Mouse (Mus musculus): ENCODE data around the gene Slc38a1. TPM values are rescaled to one million over a fixed set of nuclear protein-coding genes. Genes with fewer than 3 reads are reported as not detected.

Slc38a1 gene
- total and polyA plus RNA-seq, 2 experiments, result 0.74 to 2.0 TPM

DNA sequence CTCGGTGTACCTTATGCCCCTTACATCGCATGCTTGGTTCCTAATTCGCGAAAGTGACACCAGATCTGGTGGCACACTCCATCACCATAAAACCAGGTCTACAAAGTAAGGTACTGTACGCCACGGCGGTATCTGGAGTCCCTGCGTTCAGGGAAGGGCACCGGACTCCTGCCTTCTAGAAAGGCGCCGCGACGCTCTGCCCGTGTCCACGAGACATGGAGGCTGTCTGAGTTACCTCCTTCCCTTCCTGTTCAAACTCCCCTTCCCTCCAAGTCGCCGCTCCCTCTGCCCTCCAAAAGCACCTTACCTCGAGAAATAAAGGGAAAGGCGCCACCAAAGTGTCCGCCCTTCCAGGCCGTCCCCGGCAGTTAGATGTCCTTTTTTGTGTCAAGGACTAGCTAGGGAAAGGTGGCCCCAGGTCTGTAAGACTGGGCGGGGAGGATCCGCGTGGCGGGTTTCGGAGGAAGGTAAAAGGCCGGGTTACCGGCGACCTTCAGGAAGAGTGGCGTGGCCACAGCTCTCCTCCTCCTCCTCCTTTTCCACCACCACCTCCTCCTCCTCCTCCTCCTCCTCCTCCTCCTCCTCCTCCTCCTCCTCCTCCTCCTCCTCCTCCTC, 785 bp downstream of the Slc38a1 start:
- no peak for DNase-seq (ENCODE audit: extremely low read depth, low read depth, low spot score)
- WGBS, result 3% methylated on average over 31 of the region's 31 CpGs
- no peaks in the 10 kb centered on the region for H3K79me2 ChIP-seq (ENCODE audit: control insufficient read depth, insufficient read depth, low read length)
- no peaks in the 10 kb centered on the region for H3K36me3 ChIP-seq (ENCODE audit: control insufficient read depth, insufficient read depth, low read length)
- H3K4me1 ChIP-seq (ENCODE audit: control insufficient read depth, insufficient read depth, low read length), result no peaks in the 10 kb centered on the region
- H3K4me3 ChIP-seq (ENCODE audit: insufficient read depth, low read depth, low read length), result peak overlapping the region; percentile 47
- H3K9ac ChIP-seq (ENCODE audit: low read depth, low read length), result no peak overlapping the region
- no peak overlapping the region for H3K27ac ChIP-seq (replicated peaks; ENCODE audit: insufficient read depth, low read depth, low read length)
- H3K27me3 ChIP-seq (ENCODE audit: control insufficient read depth, insufficient read depth, low read length), result peaks cover 6% of the 10 kb centered on the region
- TF ChIP-seq POLR2A (IDR thresholded peaks at IDR 0.05; ENCODE audit: extremely low read depth, insufficient read depth, low read length), result no peak

DNA sequence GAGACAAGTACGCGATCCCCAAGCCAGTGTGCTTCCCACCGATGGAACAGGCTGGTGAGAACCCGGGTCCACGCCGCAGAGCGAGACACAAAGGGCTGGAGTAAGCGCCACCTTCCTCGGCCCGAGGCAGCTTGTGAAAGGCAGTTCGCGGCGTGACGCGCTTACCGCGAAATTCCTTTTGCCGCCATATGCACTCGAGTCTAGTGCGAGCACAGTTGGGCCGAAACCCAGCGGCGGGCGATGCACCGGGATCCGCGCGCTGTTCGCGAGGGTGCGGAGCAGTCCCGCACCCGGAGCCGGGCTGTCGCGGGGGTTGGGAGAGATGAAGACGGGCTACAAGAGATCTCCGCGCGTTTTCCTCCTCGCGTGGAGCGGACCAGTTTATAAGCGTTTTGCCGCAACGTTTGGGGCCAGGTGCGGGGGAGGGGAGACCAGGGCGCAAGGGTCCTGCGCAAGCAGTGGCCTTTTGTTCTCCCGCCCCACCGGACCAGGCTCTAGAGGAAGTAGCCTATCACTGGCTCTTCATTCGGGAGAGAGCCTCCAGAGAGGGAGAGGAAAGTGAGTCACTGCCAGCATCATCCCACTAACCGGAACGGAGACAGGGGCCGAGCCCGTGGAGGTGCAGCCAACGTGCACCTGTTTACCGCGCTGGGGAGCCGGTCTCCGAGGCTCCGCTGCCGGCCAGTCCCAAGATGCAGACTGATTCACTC, 1.4 kb downstream of the Slc38a1 start:
- no peaks in the 10 kb centered on the region for H3K4me1 ChIP-seq (ENCODE audit: control insufficient read depth, insufficient read depth, low read length)
- H3K9ac ChIP-seq (ENCODE audit: low read depth, low read length), result no peak overlapping the region
- H3K27me3 ChIP-seq (ENCODE audit: control insufficient read depth, insufficient read depth, low read length), result peaks cover 6% of the 10 kb centered on the region
- TF ChIP-seq POLR2A (IDR thresholded peaks at IDR 0.05; ENCODE audit: extremely low read depth, insufficient read depth, low read length) (no peak), CTCF (IDR thresholded peaks at IDR 0.05; ENCODE audit: low read depth, low read length) (no peak)
- DNase-seq (ENCODE audit: extremely low read depth, low read depth, low spot score), result no peak
- no peaks in the 10 kb centered on the region for H3K79me2 ChIP-seq (ENCODE audit: control insufficient read depth, insufficient read depth, low read length)
- H3K36me3 ChIP-seq (ENCODE audit: control insufficient read depth, insufficient read depth, low read length), result no peaks in the 10 kb centered on the region
- H3K27ac ChIP-seq (replicated peaks; ENCODE audit: insufficient read depth, low read depth, low read length), result no peak overlapping the region
- 2% methylated on average over 63 of the region's 63 CpGs for WGBS
- peak overlapping the region; percentile 47 for H3K4me3 ChIP-seq (ENCODE audit: insufficient read depth, low read depth, low read length)

DNA sequence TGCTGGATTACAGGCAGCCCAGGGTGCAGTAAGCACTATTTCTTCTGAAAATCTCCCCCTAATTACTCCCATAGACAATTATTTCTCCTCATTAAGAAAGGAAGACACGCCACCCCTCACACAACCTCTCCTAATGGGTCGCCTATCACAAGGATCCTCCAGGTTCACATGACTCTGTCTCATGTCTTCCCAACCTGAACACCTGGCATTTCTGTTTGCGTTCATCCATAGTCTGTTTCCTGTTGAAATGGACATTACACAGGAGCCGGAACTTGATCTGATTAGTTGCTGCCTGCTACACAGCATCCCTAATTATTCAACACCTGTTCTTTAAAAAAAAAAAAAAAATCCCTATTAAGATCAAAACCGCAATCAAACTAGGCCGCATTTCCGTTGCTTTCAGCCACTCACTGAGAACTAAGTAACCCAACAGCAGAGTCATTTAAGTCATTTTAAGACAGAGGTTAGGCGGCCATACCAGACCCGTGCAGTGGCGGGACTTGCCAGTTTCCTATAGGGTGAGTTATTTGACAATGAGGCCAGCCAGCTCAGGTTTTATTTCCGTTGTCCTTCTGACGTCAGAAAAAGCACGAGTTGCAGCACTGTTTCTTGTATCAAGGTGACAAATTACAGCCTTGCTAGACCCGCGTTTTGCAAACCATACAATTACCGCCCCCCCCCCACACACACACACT, 2.3 kb downstream of the Slc38a1 start:
- WGBS, result 52% methylated on average over 16 of the region's 16 CpGs
- Histone ChIP-seq H3K4me1 (ENCODE audit: control insufficient read depth, insufficient read depth, low read length) (no peaks in the 10 kb centered on the region), H3K79me2 (ENCODE audit: control insufficient read depth, insufficient read depth, low read length) (no peaks in the 10 kb centered on the region), H3K4me3 (ENCODE audit: insufficient read depth, low read depth, low read length) (no peak overlapping the region), H3K27me3 (ENCODE audit: control insufficient read depth, insufficient read depth, low read length) (peaks cover 6% of the 10 kb centered on the region), H3K9ac (ENCODE audit: low read depth, low read length) (no peak overlapping the region), H3K36me3 (ENCODE audit: control insufficient read depth, insufficient read depth, low read length) (no peaks in the 10 kb centered on the region), H3K27ac (replicated peaks; ENCODE audit: insufficient read depth, low read depth, low read length) (no peak overlapping the region)
- TF ChIP-seq POLR2A (IDR thresholded peaks at IDR 0.05; ENCODE audit: extremely low read depth, insufficient read depth, low read length) (no peak), CTCF (IDR thresholded peaks at IDR 0.05; ENCODE audit: low read depth, low read length) (no peak)
- DNase-seq (ENCODE audit: extremely low read depth, low read depth, low spot score), result no peak

GRCm38 (mm10) chr15:96639630-96640029, 3.1 kb downstream of the Slc38a1 start:
- no peak overlapping the region for H3K9ac ChIP-seq (ENCODE audit: low read depth, low read length)
- H3K79me2 ChIP-seq (ENCODE audit: control insufficient read depth, insufficient read depth, low read length), result no peaks in the 10 kb centered on the region
- no peaks in the 10 kb centered on the region for H3K36me3 ChIP-seq (ENCODE audit: control insufficient read depth, insufficient read depth, low read length)
- no peak for DNase-seq (ENCODE audit: extremely low read depth, low read depth, low spot score)
- no peak for TF ChIP-seq CTCF (IDR thresholded peaks at IDR 0.05; ENCODE audit: low read depth, low read length)
- TF ChIP-seq POLR2A (IDR thresholded peaks at IDR 0.05; ENCODE audit: extremely low read depth, insufficient read depth, low read length), result no peak
- H3K4me1 ChIP-seq (ENCODE audit: control insufficient read depth, insufficient read depth, low read length), result no peaks in the 10 kb centered on the region
- 97% methylated on average over 8 of the region's 8 CpGs for WGBS
- peaks cover 6% of the 10 kb centered on the region for H3K27me3 ChIP-seq (ENCODE audit: control insufficient read depth, insufficient read depth, low read length)
- H3K27ac ChIP-seq (replicated peaks; ENCODE audit: insufficient read depth, low read depth, low read length), result no peak overlapping the region
- no peak overlapping the region for H3K4me3 ChIP-seq (ENCODE audit: insufficient read depth, low read depth, low read length)

DNA sequence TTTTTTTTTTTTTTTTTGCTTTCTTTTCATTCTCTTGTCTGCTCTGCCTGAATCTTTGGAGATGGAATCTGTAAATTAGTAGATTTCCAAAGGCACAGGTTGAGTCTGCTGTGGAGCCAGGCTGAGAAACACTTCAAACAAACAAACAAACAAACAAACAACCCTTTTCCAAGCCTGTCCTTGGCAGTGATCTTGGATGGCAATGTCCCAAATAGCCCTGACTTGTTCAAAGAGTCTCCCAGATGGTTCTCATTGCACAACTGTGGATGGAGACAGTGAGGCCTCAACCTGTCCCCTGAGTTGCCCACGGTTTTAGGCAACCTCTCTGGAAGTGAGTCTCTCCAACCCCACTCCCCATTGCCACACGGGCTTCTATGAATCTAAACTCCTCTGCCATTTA, 4.1 kb downstream of the Slc38a1 start:
- TF ChIP-seq CTCF (IDR thresholded peaks at IDR 0.05; ENCODE audit: low read depth, low read length), result no peak
- no peaks in the 10 kb centered on the region for H3K4me1 ChIP-seq (ENCODE audit: control insufficient read depth, insufficient read depth, low read length)
- H3K9ac ChIP-seq (ENCODE audit: low read depth, low read length), result no peak overlapping the region
- DNase-seq (ENCODE audit: extremely low read depth, low read depth, low spot score), result no peak
- peaks cover 6% of the 10 kb centered on the region for H3K27me3 ChIP-seq (ENCODE audit: control insufficient read depth, insufficient read depth, low read length)
- H3K36me3 ChIP-seq (ENCODE audit: control insufficient read depth, insufficient read depth, low read length), result no peaks in the 10 kb centered on the region
- H3K27ac ChIP-seq (replicated peaks; ENCODE audit: insufficient read depth, low read depth, low read length), result no peak overlapping the region
- WGBS, result 73% methylated on average over 2 of the region's 2 CpGs
- no peak overlapping the region for H3K4me3 ChIP-seq (ENCODE audit: insufficient read depth, low read depth, low read length)
- H3K79me2 ChIP-seq (ENCODE audit: control insufficient read depth, insufficient read depth, low read length), result no peaks in the 10 kb centered on the region

- H3K27me3 ChIP-seq (ENCODE audit: control insufficient read depth, insufficient read depth, low read length), result peaks cover 6% of the 10 kb centered on the region
- H3K36me3 ChIP-seq (ENCODE audit: control insufficient read depth, insufficient read depth, low read length), result no peaks in the 10 kb centered on the region
- H3K9ac ChIP-seq (ENCODE audit: low read depth, low read length), result no peak overlapping the region
- H3K79me2 ChIP-seq (ENCODE audit: control insufficient read depth, insufficient read depth, low read length), result no peaks in the 10 kb centered on the region
- H3K4me3 ChIP-seq (ENCODE audit: insufficient read depth, low read depth, low read length), result peak overlapping the region; percentile 8; the same call in 1 of the 2 replicates
- DNase-seq (ENCODE audit: extremely low read depth, low read depth, low spot score), result peak; percentile 33
- H3K27ac ChIP-seq (replicated peaks; ENCODE audit: insufficient read depth, low read depth, low read length), result no peak overlapping the region
- no peaks in the 10 kb centered on the region for H3K4me1 ChIP-seq (ENCODE audit: control insufficient read depth, insufficient read depth, low read length)
- no peak for TF ChIP-seq CTCF (IDR thresholded peaks at IDR 0.05; ENCODE audit: low read depth, low read length)
- TF ChIP-seq POLR2A (IDR thresholded peaks at IDR 0.05; ENCODE audit: extremely low read depth, insufficient read depth, low read length), result no peak
- 70% methylated on average over 10 of the region's 10 CpGs for WGBS
Measured at GRCm38 (mm10) chr15:96638173-96638572, 4.5 kb downstream of the Slc38a1 start.

Measured in liver, adult 2 months (tissue).